Mouse (Mus musculus) embryonic fibroblast, embryonic 13.5 days (primary cell): ENCODE data around the gene Natd1.

Source experiments
- CTCF ChIP-seq: IDR thresholded peaks from 2 replicates; pipeline ENCODE4 v1.5.1; 2011; ENCODE audit warnings: mild to moderate bottlenecking, control low read depth, low read length, moderate library complexity, borderline replicate concordance; ENCODE audit not compliant: insufficient read depth
- POLR2A ChIP-seq: IDR thresholded peaks from 2 replicates; pipeline ENCODE4 v1.6.1; 2011; ENCODE audit warnings: low read depth, mild to moderate bottlenecking, control low read depth, low read length, moderate library complexity

DNA sequence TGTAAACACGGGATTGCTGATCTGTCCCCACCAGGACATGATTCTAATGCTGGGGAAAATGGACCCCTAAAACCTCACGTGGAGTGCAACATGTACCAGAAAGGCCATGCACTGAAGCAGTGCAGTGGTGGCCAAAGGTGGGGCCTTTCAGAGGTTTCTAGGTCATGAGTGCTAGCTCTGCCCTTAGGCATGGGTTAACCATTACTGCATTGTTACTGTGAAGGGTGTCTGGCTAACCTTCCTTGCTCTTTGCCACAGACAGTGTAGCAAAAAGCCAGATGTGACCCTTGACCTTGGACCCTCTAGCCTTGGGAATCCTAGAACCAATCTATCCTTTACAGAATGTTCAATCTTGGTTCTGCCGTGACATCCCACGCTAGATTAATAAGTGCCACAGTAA lies 12.1 kb downstream of the Natd1 start:
- no peak for TF ChIP-seq CTCF
- TF ChIP-seq POLR2A, result no peak
